Mouse (Mus musculus): Measurements from ENCODE around the gene H2-Q1. TPM values are rescaled to one million over a fixed set of nuclear protein-coding genes. Genes with fewer than 3 reads are reported as not detected.
A peak's percentile ranks its signal among the peaks of the same experiment; 100 is the strongest.
"Not testable (repeated sequence)": the region's sequence is repeated elsewhere in the genome, so short reads cannot be mapped to it uniquely, and the experiment has no call there.

H2-Q1 gene
- total RNA-seq, 1 experiment = not detected

GRCm38 (mm10) chr17:35278049-35278448, 42.2 kb upstream of the H2-Q1 start:
- no peak for TF ChIP-seq ZC3H11A (IDR thresholded peaks at IDR 0.05; ENCODE audit: borderline replicate concordance, low read depth, low read length)
- no peak for TF ChIP-seq MAFK (IDR thresholded peaks at IDR 0.05; ENCODE audit: insufficient read depth, low read depth, low read length)
- no peak for TF ChIP-seq CHD2 (IDR thresholded peaks at IDR 0.05; ENCODE audit: low read depth, low read length)
- no peak for TF ChIP-seq HCFC1 (IDR thresholded peaks at IDR 0.05; ENCODE audit: borderline replicate concordance, insufficient read depth, low read length)
- TF ChIP-seq ZNF384 (IDR thresholded peaks at IDR 0.05; ENCODE audit: low read depth, low read length) = no peak
- no peak overlapping the region for H3K4me3 ChIP-seq (ENCODE audit: insufficient read depth in 1 of 2, low read depth in 1 of 2, low read length in 2 of 2, poor library complexity in 1 of 2, severe bottlenecking in 1 of 2)
- in situ Hi-C loops (cut with MboI; ENCODE audit: low sequenced_read_pairs in 2 of 2, unreplicated experiment in 2 of 2) = no loop called here
- DNase-seq (ENCODE audit: low read depth, low spot score) = no peak
- no peak overlapping the region for H3K27ac ChIP-seq (ENCODE audit: insufficient read depth, low read depth, low read length, poor library complexity, severe bottlenecking)
- peaks cover 0 to 3% of the 10 kb centered on the region in 2 experiments; a peak in 1 of 4 replicates for H3K4me1 ChIP-seq (ENCODE audit: control insufficient read depth in 2 of 2, insufficient read depth in 2 of 2, low read length in 2 of 2, poor library complexity in 1 of 2)
- H3K9ac ChIP-seq (ENCODE audit: insufficient read depth, low read depth, low read length, poor library complexity, severe bottlenecking) = no peak overlapping the region
- H3K36me3 ChIP-seq (ENCODE audit: control insufficient read depth, insufficient read depth, low read length, poor library complexity, severe bottlenecking) = no peaks in the 10 kb centered on the region
- no peaks in the 10 kb centered on the region for H3K9me3 ChIP-seq (ENCODE audit: control insufficient read depth, insufficient read depth, low read depth, low read length)

- in situ Hi-C loops (cut with MboI; ENCODE audit: low sequenced_read_pairs in 2 of 2, unreplicated experiment in 2 of 2) = no loop called here
- Histone ChIP-seq H3K36me3 (ENCODE audit: control insufficient read depth, insufficient read depth, low read length, poor library complexity, severe bottlenecking) (no peaks in the 10 kb centered on the region), H3K4me3 (ENCODE audit: insufficient read depth in 1 of 2, low read depth in 1 of 2, low read length in 2 of 2, poor library complexity in 1 of 2, severe bottlenecking in 1 of 2) (no peak overlapping the region), H3K27ac (ENCODE audit: insufficient read depth, low read depth, low read length, poor library complexity, severe bottlenecking) (no peak overlapping the region), H3K4me1 (ENCODE audit: control insufficient read depth in 2 of 2, insufficient read depth in 2 of 2, low read length in 2 of 2, poor library complexity in 1 of 2) (peaks cover 0 to 3% of the 10 kb centered on the region in 2 experiments; a peak in 1 of 4 replicates), H3K9me3 (ENCODE audit: control insufficient read depth, insufficient read depth, low read depth, low read length) (no peaks in the 10 kb centered on the region), H3K9ac (ENCODE audit: insufficient read depth, low read depth, low read length, poor library complexity, severe bottlenecking) (no peak overlapping the region)
- no peak for DNase-seq (ENCODE audit: low read depth, low spot score)
- TF ChIP-seq ZNF384 (IDR thresholded peaks at IDR 0.05; ENCODE audit: low read depth, low read length) = no peak
- TF ChIP-seq HCFC1 (IDR thresholded peaks at IDR 0.05; ENCODE audit: borderline replicate concordance, insufficient read depth, low read length) = no peak
- TF ChIP-seq ZC3H11A (IDR thresholded peaks at IDR 0.05; ENCODE audit: borderline replicate concordance, low read depth, low read length) = no peak
- no peak for TF ChIP-seq CHD2 (IDR thresholded peaks at IDR 0.05; ENCODE audit: low read depth, low read length)
- no peak for TF ChIP-seq MAFK (IDR thresholded peaks at IDR 0.05; ENCODE audit: insufficient read depth, low read depth, low read length)
Observed at GRCm38 (mm10) chr17:35278957-35279688, 41.1 kb upstream of the H2-Q1 start.

- in situ Hi-C loops (cut with MboI; ENCODE audit: low sequenced_read_pairs in 2 of 2, unreplicated experiment in 2 of 2) = no loop called here
- no peak for TF ChIP-seq ZNF384 (IDR thresholded peaks at IDR 0.05; ENCODE audit: low read depth, low read length)
- TF ChIP-seq HCFC1 (IDR thresholded peaks at IDR 0.05; ENCODE audit: borderline replicate concordance, insufficient read depth, low read length) = no peak
- TF ChIP-seq ZC3H11A (IDR thresholded peaks at IDR 0.05; ENCODE audit: borderline replicate concordance, low read depth, low read length) = no peak
- no peak for TF ChIP-seq MAFK (IDR thresholded peaks at IDR 0.05; ENCODE audit: insufficient read depth, low read depth, low read length)
Observed at GRCm38 (mm10) chr17:35280276-35280675, 39.9 kb upstream of the H2-Q1 start.

GRCm38 (mm10) chr17:35285431-35285830, 34.8 kb upstream of the H2-Q1 start:
- Histone ChIP-seq H3K4me3 (ENCODE audit: insufficient read depth in 1 of 2, low read depth in 1 of 2, low read length in 2 of 2, poor library complexity in 1 of 2, severe bottlenecking in 1 of 2) (no peak overlapping the region), H3K36me3 (ENCODE audit: control insufficient read depth, insufficient read depth, low read length, poor library complexity, severe bottlenecking) (no peaks in the 10 kb centered on the region), H3K9ac (ENCODE audit: insufficient read depth, low read depth, low read length, poor library complexity, severe bottlenecking) (no peak overlapping the region), H3K27ac (ENCODE audit: insufficient read depth, low read depth, low read length, poor library complexity, severe bottlenecking) (no peak overlapping the region), H3K9me3 (ENCODE audit: control insufficient read depth, insufficient read depth, low read depth, low read length) (no peaks in the 10 kb centered on the region), H3K4me1 (ENCODE audit: control insufficient read depth in 2 of 2, insufficient read depth in 2 of 2, low read length in 2 of 2, poor library complexity in 1 of 2) (peaks cover under 1 to 2% of the 10 kb centered on the region in 2 experiments; a peak in 1 of 4 replicates)
- in situ Hi-C loops (cut with MboI; ENCODE audit: low sequenced_read_pairs in 2 of 2, unreplicated experiment in 2 of 2) = no loop called here
- DNase-seq (ENCODE audit: low read depth, low spot score) = no peak
- TF ChIP-seq HCFC1 (IDR thresholded peaks at IDR 0.05; ENCODE audit: borderline replicate concordance, insufficient read depth, low read length) (no peak), ZNF384 (IDR thresholded peaks at IDR 0.05; ENCODE audit: low read depth, low read length) (no peak), CHD2 (IDR thresholded peaks at IDR 0.05; ENCODE audit: low read depth, low read length) (no peak), MAFK (IDR thresholded peaks at IDR 0.05; ENCODE audit: insufficient read depth, low read depth, low read length) (no peak), ZC3H11A (IDR thresholded peaks at IDR 0.05; ENCODE audit: borderline replicate concordance, low read depth, low read length) (no peak)

More at GRCm38 (mm10) chr17:35280276-35280675, 39.9 kb upstream of the H2-Q1 start:
- Histone ChIP-seq H3K4me3 (ENCODE audit: insufficient read depth in 1 of 2, low read depth in 1 of 2, low read length in 2 of 2, poor library complexity in 1 of 2, severe bottlenecking in 1 of 2) (no peak overlapping the region), H3K4me1 (ENCODE audit: control insufficient read depth in 2 of 2, insufficient read depth in 2 of 2, low read length in 2 of 2, poor library complexity in 1 of 2) (peaks cover 0 to 3% of the 10 kb centered on the region in 2 experiments; a peak in 1 of 4 replicates), H3K9ac (ENCODE audit: insufficient read depth, low read depth, low read length, poor library complexity, severe bottlenecking) (no peak overlapping the region), H3K9me3 (ENCODE audit: control insufficient read depth, insufficient read depth, low read depth, low read length) (no peaks in the 10 kb centered on the region), H3K27ac (ENCODE audit: insufficient read depth, low read depth, low read length, poor library complexity, severe bottlenecking) (no peak overlapping the region), H3K36me3 (ENCODE audit: control insufficient read depth, insufficient read depth, low read length, poor library complexity, severe bottlenecking) (no peaks in the 10 kb centered on the region)
- DNase-seq (ENCODE audit: low read depth, low spot score) = no peak

- H3K4me1 ChIP-seq (ENCODE audit: control insufficient read depth in 2 of 2, insufficient read depth in 2 of 2, low read length in 2 of 2, poor library complexity in 1 of 2); in situ Hi-C loops (cut with MboI; ENCODE audit: low sequenced_read_pairs in 2 of 2, unreplicated experiment in 2 of 2); H3K4me3 ChIP-seq (ENCODE audit: insufficient read depth in 1 of 2, low read depth in 1 of 2, low read length in 2 of 2, poor library complexity in 1 of 2, severe bottlenecking in 1 of 2); H3K27ac ChIP-seq (ENCODE audit: insufficient read depth, low read depth, low read length, poor library complexity, severe bottlenecking); H3K36me3 ChIP-seq (ENCODE audit: control insufficient read depth, insufficient read depth, low read length, poor library complexity, severe bottlenecking); H3K9me3 ChIP-seq (ENCODE audit: control insufficient read depth, insufficient read depth, low read depth, low read length); H3K9ac ChIP-seq (ENCODE audit: insufficient read depth, low read depth, low read length, poor library complexity, severe bottlenecking): not testable (repeated sequence)
- DNase-seq (ENCODE audit: low read depth, low spot score) = peak; percentile 43
Observed at GRCm38 (mm10) chr17:35295796-35296195, 24.4 kb upstream of the H2-Q1 start.

GRCm38 (mm10) chr17:35300261-35300945, 19.8 kb upstream of the H2-Q1 start:
- H3K27ac ChIP-seq (ENCODE audit: insufficient read depth, low read depth, low read length, poor library complexity, severe bottlenecking); H3K4me3 ChIP-seq (ENCODE audit: insufficient read depth in 1 of 2, low read depth in 1 of 2, low read length in 2 of 2, poor library complexity in 1 of 2, severe bottlenecking in 1 of 2); H3K4me1 ChIP-seq (ENCODE audit: control insufficient read depth in 2 of 2, insufficient read depth in 2 of 2, low read length in 2 of 2, poor library complexity in 1 of 2); DNase-seq (ENCODE audit: low read depth, low spot score); in situ Hi-C loops (cut with MboI; ENCODE audit: low sequenced_read_pairs in 2 of 2, unreplicated experiment in 2 of 2); H3K9me3 ChIP-seq (ENCODE audit: control insufficient read depth, insufficient read depth, low read depth, low read length); H3K36me3 ChIP-seq (ENCODE audit: control insufficient read depth, insufficient read depth, low read length, poor library complexity, severe bottlenecking); H3K9ac ChIP-seq (ENCODE audit: insufficient read depth, low read depth, low read length, poor library complexity, severe bottlenecking): not testable (repeated sequence)
